Mouse (Mus musculus): ENCODE measurements at regions not wholly inside any gene's neighbourhood (a gene's known extent, or its start where the extent isn't known, plus 50 kb on each side); places are given as distances from the start of the nearest gene placed in this dataset.

DNA sequence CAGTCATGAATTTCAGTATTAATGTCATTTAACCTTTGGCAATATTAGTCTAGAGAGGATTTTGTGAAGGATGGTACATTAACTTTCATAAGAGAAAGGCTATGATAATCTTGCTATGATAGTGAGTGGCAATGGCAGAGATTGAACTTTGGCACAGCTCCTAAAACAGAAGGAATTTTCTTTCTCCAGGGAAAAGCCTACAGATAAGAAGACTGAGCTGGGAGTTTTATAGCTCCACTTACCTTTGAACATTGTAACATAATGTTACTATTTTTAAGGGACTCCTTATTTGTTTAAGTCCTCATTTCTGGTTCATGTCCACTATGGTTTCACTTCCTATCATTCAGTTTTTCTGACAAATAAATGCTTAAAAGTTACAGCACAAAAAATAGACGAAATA, 1121.1 kb upstream of the Lingo2 start:
- DNase-seq (ENCODE audit: low spot score in 2 of 2) = no peak

DNA sequence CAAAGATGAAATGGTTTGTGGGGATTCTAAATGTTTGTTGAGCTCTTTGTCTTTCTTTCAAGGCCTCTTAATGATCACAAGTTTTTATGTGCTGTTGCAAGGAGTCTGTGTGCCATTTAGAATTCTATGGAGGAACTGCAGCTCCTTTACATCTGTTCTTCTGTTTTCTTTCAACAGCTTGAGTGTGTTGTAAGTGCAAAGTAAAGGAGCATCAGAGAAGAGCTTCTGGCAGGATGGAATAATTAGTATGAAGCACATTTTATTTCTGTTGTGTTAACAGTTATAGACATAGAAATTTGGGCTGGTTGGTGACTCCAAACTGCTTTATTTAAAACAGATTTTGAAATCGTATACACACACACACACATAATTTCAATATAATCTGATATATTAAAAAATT, 1079.8 kb upstream of the Lingo2 start:
- peak in 1 of 2 experiments; percentile 17 for DNase-seq (ENCODE audit: low spot score in 2 of 2)

Data from frontal cortex, postnatal 36 days (tissue).